Mouse (Mus musculus): ENCODE data around the gene Ciart. TPM values are rescaled to one million over a fixed set of nuclear protein-coding genes. Genes with fewer than 3 reads are reported as not detected.
"Not testable (repeated sequence)": the region's sequence is repeated elsewhere in the genome, so short reads cannot be mapped to it uniquely, and the experiment has no call there.

Ciart gene
- total RNA-seq, 2 experiments from 2014 or later: 1.3 to 2.8 TPM

DNA sequence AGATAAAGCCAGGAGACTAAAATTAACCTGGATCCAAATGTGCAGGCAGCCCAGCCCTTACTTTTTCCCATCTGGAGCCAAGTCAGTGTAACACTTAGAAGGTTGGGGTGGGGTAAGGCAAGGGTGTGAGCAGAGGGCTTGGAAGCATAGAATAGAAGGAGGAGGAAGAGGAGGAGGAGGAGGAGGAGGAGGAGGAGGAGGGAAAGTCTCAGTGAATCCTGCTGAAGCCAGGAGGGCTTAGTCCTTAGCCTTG lies 20.2 kb upstream of the Ciart start:
- no peak for ATAC-seq (replicated peaks; ENCODE audit: poor library complexity)

DNA sequence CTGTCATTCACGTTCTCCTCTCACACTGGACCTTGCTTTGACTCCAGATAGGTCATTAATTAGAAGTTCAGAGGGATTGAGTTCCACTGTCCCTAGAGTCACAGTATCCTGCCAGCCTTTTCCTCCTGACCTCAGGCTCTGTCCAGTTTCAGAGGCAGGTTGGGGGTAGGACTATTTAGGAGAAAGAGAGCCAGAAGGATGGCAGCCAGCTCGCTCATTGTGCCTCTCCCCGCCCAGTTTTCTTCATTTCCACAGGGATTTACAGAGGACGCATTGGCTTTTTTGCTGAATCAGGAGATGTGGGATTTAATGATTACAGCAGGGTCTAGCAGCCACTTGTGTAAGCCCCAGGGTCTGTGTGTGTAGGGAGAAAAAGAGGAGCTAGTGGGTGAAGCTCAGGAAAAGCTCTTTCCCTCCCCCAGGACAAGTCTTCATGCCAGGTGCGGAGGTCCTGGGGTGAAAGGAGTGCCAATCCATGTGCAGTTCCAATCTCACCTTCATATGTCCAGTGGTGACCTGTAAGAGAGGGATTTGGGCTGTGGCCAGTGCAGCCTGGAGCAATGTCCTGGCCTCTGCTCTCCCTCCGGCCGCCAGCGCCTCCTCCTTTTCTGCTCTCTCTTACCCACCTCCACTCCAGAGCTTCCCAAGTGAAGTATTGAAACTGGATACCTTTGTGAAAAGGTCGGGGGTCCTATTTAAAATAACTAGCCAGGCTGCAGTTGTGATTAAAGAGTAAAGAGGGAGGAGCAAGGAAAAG lies 19.7 kb upstream of the Ciart start:
- ATAC-seq (replicated peaks; ENCODE audit: poor library complexity): no peak

DNA sequence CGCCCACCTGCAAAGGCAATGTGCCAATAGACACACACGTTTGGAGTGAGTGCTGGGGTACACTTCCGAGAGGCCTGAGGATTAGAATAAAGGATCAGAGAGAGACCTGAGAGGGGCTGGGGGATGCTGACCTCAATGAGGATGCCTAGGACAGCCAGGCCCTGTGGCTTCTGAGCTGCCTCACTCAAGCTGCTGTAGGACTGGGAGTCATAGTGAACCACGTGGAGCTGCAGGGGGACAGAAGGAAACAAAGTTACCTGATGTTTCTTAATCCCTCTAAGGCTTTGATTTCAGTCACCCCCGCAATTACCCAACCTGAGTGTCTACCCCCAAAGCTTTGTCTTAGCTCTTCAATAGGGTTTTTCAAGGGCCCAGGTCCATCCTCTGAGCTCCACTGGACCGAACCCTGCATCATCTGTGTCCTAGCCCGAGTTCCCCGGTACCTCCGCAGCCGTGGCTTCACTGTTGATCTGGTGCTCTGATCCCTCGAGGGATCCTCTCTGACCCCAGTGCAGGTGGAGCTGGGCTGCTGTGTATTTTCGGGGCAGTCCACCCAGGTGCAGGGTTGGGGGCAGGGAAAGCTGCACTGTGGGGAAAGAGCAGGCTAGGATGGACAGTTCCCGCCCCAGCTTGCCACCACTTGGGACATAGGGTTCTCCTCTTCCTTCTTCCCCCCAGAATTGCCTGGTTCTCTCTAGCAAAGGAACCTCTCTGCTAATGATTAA lies 17.9 kb upstream of the Ciart start:
- no peak for ATAC-seq (replicated peaks; ENCODE audit: poor library complexity)

DNA sequence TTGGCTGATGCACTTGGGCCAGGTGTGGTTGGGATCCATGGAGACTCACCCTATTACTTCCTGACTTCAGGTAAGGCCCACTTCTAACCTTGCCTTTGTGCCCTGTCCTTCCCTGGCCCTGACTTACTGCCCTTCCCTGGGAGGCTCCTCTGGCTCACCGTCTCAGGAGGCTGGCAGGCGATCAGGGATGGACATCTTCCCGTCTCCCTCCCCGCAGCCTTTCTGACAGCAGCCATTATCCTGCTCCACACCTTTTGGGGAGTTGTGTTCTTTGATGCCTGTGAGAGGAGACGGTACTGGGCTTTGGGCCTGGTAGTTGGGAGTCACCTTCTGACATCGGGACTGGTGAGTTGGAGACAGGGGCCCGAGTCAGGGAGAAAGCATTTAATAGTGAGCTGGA lies 13.4 kb upstream of the Ciart start:
- ATAC-seq (replicated peaks; ENCODE audit: poor library complexity): not testable (repeated sequence)

DNA sequence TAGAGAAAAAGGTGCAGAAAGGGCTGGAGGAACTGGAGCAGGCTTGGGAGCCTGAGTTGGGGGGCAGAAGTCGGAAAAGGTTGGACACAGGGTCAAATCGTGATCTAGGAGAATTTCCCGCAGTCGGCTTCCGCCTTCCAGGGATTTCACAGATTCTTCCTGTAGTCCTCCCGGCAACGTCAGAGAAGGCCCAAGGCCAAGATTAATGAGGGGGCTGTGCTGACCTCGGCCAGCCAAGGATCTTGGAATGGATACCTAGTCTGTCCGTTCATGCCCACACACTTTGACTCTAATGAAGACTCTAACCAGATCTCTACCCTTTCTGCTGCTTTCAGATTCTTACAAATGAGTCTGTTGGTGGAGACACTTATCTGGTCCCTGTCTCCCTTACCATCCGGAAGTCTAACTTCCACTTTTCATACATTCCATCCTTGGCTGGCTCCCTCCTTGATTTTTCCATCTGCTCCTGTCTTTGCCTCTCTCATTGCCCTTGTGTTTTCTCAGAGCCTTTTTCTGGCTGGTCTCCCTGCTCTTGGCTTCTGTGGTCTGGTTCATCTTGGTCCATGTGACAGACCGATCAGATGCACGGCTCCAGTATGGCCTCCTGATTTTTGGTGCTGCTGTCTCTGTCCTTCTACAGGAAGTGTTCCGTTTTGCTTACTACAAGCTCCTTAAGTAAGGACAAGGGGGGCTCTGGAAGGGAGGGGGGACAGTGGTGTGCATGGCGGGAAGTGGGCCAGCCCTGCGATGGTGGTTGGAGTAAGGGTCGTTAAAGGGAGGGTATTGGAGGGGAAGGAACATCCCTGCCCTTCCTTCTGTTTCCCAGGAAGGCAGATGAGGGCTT lies 12.5 kb upstream of the Ciart start:
- ATAC-seq (replicated peaks; ENCODE audit: poor library complexity): no peak

DNA sequence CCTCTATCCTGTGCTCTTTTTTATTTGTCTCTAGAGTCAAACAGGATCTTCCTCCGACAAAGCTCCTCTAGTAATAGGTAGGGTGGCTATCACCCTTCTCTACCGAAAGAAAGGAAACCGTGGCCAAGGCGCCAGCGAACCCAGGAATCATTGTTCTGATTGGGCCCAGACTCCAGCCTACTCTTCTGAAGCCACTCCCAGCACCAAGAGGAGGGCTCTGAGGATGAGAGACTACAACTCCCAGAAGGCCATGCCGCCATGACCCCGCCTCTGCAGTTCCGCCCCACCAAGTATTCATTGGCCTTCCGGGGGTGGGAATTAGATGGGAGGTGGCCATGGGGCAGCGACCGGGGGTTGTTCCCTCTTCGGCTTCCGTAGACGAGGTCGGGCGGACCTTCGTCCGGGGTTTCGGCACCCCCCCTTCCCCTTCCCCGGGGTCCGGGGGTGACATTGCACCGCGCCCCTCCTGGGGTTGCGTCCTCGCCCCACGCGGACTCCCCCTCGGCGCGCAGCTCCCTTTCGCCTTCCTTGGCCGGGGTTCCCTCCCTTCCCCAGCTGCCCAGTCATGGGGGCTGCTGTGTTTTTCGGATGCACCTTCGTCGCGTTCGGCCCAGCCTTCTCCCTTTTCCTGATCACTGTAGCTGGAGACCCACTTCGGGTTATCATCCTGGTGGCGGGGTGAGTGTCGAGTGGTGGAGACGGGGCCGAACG lies 11.7 kb upstream of the Ciart start, which contains the start of gene Aph1a:
Gene Aph1a (plus strand): TSS at position 364 of the 711 bp plus-strand sequence.
- ATAC-seq (replicated peaks; ENCODE audit: poor library complexity): peak; percentile 94

DNA sequence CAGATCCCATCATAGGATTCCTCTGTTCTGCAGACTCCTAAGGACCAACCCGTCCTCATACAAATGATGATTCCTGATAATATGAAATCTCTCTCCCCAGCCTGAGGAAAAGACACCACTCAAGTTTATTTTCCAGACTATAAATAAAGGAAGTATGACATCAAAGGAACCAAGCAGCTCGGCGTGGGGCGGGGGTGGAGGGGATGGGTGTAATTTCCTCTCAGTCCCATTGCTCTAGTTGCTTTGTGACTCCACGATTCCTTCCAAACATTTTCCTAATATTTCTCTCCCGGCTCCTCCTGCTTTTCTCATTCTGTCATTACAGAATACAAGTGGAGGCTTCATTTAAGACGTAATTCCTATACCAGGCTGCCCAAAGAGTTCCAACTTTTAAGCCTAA lies 11.1 kb upstream of the Ciart start:
- no peak for ATAC-seq (replicated peaks; ENCODE audit: poor library complexity)

DNA sequence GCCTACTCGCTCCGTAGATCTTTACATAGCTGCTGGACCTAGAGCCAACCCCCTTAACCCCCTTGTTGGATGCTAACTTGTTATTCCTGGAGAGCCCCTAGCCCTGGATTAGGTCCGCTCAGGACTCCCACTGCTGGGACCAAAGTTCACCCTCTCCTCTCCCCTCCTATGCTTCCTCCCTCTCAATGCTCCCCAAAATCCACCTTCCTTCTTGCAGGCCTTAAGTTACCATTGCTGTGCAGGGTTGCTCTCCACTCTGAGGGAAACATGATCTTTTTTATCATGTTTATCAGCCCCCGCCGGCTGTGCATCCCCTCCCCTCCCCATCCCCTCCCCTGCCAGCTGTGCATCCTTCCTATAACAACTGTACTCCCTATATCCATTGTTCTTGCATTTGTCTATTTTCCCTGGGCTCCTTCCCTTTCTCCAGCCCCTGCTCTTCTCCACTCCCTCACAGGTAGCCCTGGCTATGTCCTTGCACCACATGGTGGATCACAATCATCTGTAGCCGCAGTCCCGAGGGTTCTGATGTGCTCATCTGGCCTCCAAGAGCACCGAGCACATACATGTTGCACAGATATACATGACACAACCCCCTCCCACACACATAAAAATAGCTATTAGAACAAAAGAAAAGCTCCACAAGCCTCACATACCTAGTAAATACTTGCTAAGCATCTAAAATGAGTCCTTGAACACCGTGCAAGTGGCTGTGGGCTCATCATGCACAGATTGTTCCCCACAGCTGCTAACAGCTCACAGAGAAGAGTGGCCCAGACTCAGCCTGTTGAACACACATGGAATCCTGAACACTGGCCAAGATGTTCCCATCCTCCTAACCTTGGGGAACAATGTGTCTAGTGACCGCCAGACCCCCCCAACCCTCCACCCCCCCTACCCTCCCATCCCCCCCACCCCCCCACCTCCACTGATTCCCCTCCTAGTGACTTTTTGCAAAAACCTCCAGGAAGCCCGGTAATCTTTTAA lies 10.3 kb upstream of the Ciart start:
- ATAC-seq (replicated peaks; ENCODE audit: poor library complexity): no peak

DNA sequence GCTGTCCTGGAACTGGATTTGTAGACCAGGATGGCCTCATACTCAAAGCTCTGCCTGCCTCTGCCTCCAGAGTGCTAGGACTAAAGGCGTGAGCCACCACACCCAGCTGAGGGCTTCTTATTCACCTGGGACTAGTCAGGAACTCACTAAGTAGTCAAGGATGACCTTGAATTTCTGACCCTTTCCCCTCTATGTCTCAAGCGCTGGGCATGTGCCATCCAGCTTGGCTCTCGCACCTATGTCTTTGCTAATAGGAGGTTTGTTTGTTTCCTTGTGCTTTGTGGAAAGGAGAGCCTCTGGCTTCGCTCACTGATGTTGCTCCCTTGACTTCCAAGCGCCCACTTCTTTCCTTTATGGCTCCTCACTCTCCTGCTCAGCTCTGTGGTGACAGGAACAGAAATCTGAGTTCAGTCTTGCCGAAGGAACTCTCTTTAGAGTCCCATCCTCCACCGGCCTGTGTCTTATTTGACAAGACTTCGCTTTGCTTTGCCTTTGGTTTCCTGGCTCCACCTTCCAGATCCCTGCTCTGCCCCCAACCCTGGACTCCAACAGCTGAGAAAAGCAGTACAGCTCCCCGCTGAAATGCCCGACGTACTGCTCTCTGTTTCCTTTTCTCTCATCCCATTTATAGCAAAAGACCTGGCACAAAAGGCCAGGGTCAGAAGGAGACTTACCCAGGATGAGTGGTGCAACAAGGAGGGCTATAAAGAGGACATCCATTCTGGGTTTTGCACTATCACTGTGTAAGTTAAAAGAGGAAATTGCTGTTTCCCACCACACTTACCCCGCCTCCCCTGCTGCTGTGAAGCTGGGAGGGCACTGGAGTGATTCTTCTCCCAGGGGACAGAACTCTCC lies 9.4 kb upstream of the Ciart start, which contains the start of gene BC028528:
Gene BC028528 (minus strand): TSS at position 795 of the 855 bp plus-strand sequence.
- ATAC-seq (replicated peaks; ENCODE audit: poor library complexity): peak; percentile 53

DNA sequence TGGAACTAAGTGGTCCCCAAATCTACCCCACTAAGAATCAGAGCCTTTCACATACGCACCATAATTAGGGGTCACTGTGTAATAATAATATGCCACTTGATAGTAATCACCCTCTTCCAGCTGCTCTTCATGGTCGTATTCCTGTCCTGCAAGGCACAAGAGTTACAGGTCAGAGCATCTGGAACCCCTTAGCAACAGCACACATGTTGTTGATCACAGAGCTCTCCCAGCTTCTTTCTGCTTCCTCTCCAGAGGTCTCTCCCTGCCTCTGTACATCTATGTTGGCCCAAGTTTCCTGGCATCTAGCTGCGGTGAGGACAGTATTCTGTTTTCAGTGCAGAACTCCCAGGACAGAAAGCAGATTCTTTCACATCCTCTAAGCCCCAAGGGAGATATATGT lies 7.6 kb upstream of the Ciart start:
- ATAC-seq (replicated peaks; ENCODE audit: poor library complexity): no peak

DNA sequence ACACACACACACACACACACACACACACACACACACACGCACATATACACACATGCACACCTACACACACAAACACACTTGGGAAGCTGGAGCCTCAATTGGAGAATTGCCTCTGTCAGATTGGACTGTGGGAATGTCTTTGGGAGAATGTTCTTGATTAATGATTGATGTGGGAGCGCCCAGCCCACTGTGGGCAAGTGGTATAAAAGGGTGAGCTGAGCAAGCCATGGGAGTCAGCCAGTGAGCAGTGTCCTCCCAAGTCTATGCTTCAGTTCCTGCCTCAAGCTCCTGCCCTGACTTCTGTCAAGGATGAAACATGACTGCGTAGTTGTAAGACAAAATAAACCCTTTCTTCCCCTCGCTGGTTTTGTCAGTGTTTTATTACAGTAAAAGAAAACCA lies 5.5 kb upstream of the Ciart start:
- no peak for ATAC-seq (replicated peaks; ENCODE audit: poor library complexity)

DNA sequence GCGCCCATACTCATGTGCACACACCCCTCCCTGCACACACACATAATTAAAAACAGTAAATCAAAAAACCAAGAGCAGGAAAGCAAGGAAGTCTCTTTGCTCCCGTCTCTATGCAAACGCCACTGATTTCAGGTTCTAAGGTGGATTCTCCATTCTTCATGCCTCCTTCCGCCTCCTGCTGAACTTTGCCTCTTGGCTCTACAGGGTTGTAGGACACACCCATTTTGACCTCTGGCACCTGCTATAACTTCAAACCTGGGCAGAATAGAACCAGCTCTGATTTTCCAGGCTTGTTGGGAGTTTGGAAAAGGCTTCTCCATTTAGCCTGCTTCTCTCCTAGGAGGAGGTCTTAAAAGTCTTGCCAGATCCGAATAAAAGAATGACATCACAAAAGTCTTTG lies 2.3 kb upstream of the Ciart start:
- ATAC-seq (replicated peaks; ENCODE audit: poor library complexity): no peak

DNA sequence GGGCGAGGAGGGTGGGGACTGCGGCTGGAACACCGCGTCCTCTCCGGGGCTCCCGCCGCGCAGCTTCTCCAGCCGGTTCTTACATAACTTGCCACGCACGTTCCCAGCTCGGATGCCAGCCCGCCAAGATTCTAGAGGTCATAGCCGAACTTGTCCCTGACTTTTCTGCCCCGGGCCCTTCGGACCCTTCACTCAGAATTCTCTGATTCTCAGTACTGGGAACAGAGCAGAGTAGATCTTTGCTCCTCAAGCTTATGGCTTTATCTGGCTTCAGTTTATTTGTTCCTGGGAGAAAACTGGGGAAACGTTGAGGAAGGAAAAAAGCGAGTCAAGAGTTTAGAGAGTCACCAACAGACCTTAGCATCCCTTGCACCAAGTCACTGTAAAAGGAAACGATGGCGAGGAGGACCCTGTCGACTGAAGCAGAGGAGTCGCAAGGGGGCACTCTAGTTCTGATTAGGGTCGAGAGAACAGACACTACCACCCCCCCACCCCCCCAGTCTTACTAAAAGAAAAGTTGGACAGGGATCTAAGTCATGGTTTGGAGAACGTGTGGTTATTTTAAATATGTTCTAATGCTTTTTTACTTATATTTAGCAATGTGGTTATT lies 870 bp upstream of the Ciart start:
- ATAC-seq (replicated peaks; ENCODE audit: poor library complexity): peak; percentile 30; the same call in 1 of the 2 replicates

DNA sequence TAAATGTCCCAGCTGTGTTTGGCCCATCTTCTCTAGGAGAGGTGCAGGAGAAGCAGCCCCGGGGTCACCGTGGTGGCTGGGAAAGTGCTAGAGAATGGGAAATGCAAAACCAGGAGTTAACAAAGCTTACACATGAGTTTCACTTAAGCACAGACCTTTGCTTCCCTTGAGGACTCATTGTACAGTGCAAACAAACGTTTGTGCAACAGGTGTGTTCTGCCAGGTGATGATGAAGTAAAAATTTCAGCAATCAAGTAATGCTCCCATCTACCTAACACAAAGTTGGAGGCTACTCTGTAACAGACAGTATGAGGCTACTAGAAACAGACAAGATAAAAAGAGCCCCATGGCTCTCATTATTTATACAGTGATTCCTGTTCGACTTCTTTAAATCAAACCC lies 3.0 kb downstream of the Ciart start:
- ATAC-seq (replicated peaks; ENCODE audit: poor library complexity): no peak

DNA sequence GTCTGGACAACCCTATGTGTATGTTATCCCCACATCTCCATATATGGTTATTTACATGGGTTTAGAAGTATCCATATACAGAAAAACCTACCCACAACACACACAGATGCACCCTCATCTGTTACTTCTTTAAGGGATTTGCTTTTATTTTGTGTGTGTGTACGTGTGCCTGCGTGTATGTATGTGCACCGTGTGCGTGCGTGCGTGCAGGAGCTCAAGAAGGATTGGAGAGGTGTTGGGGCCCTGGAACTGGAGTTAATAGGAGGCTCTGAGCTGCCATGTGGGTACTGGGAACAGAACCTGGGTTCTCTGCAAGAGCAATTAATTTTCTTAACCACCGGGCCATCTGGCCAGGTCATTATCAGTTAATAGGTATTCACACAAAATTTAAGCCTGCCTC lies 10.0 kb downstream of the Ciart start:
- no peak for ATAC-seq (replicated peaks; ENCODE audit: poor library complexity)

DNA sequence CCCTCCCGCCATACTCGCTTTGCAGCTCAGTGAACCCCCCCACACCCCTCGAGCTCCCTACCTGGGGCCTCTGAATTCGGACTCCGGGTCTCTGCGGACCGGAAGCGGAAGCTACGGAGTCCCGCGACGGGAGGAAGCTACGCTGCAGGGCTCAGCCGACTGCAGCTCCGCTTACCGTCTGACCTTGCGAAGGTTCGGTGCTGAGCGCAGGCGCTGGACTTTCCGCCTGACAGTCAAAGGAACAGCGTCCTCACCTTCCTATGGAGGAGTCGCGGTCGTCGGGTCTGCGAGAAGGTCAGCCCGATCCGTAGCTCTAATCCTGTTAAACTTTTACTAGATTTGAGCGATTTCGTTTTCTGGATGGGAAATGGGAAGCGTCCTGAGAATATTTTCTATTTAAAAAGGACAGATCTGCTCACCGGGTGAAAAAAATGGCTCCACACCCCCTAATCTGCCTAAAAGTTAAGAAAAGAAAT lies 10.6 kb downstream of the Ciart start, which contains the start of gene Mrps21:
Gene Mrps21 (minus strand): TSS at position 128 of the 476 bp plus-strand sequence.
- peak; percentile 99 for ATAC-seq (replicated peaks; ENCODE audit: poor library complexity)

DNA sequence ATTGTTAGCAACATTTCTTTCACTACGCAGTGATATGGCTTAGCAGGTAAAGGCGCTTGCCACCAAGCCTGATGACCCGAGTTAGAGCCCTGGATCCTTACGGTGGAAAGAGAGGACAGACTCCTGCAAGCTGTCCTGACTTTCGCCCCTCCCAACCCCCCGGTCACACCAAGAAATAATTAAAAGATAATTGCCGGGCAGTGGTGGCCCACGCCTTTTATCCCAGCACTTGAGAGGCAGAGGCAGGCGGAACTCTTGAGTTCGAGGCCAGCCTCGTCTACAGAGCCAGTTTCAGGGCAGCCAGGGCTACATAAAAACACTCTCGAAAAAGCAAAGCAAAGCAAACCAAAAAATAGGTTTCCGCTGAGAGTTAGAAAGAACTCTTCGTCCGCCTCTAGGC lies 11.1 kb downstream of the Ciart start:
- ATAC-seq (replicated peaks; ENCODE audit: poor library complexity): no peak

DNA sequence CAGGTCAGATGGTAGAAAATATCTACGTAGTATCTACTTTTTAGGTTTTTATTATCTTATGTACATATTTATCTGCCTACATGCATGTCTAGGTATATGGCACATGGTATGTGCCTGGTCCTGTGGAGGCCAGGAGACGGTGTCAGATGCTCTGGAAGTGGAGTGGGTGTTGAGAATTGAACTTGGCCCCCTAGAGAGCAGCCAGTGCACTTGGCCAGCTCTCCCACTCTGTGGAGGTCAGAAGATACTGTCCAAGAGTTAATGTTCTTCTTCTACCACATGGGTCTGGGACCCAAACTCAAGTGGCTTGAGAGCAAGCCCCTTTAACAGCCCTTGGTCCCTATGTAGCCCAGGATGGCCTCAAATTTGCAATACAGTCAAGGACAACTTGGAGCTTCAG lies 14.6 kb downstream of the Ciart start:
- ATAC-seq (replicated peaks; ENCODE audit: poor library complexity): no peak

All from megakaryocyte progenitor cell, adult 5-6 weeks (primary cell).